ENCODE assay signal across 8 mouse cellular contexts in genomic region chr11:55422978-55423377, GRCm38 (mm10). TPM values are rescaled to one million over a fixed set of nuclear protein-coding genes. Genes with fewer than 3 reads are reported as not detected.
DNase-seq lines count a peak whose midpoint lies in the region; ATAC-seq lines count a peak whose summit lies in the region.

TSS of gene Sparc (minus strand) at chr11:55423183.

- peaks cover 17% of the 10 kb centered on the region for H3K4me1 ChIP-seq in hindbrain, embryonic 14.5 days (replicated peaks; ENCODE audit: control insufficient read depth, insufficient read depth, low read length)
- no peaks in the 10 kb centered on the region; the same call in 1 of the 2 replicates for H3K4me1 ChIP-seq in liver, embryonic 16.5 days (ENCODE audit: control insufficient read depth, low read depth, low read length)

- 100% methylated on average over 1 of the region's 1 CpGs for WGBS in hindbrain, embryonic 14.5 days
- WGBS in liver, embryonic 16.5 days (ENCODE audit: insufficient replicate concordance), result 62% methylated on average over 1 of the region's 1 CpGs

- no peak for ATAC-seq in hindbrain, embryonic 14.5 days (ENCODE audit: low FRiP score)
- ATAC-seq in liver, embryonic 16.5 days (ENCODE audit: low read depth), result no peak
- no peak for ATAC-seq in CD4-positive, CD25-positive, alpha-beta regulatory T cell, adult 4 months

- H3K4me3 ChIP-seq in hindbrain, embryonic 14.5 days (replicated peaks; ENCODE audit: low read length), result no peak within 1 kb of the TSS
- no peak within 1 kb of the TSS for H3K4me3 ChIP-seq in liver, embryonic 16.5 days (ENCODE audit: low read depth, low read length)

- no peak within 1 kb of the TSS for H3K4me2 ChIP-seq in hindbrain, embryonic 14.5 days (replicated peaks)
- no peak within 1 kb of the TSS for H3K4me2 ChIP-seq in liver, embryonic 16.5 days (ENCODE audit: low read depth, low read length)

- H3K27ac ChIP-seq in hindbrain, embryonic 14.5 days, result peak within 1 kb of the TSS; percentile 51
- H3K27ac ChIP-seq in liver, embryonic 16.5 days (ENCODE audit: low read length), result no peak within 1 kb of the TSS

- no peak for DNase-seq in thymus, postnatal 0 days (ENCODE audit: low spot score)
- no peak for DNase-seq in thymus, postnatal 36 days
- DNase-seq in gastrocnemius, adult 18-20 months (ENCODE audit: low spot score), result no peak
- no peak for DNase-seq in hindbrain, embryonic 14.5 days (ENCODE audit: low spot score)
- no peak for DNase-seq in cerebellum, adult 9-10 months
- no peak for DNase-seq in cerebellum, adult 11 months

- H3K36me3 ChIP-seq in hindbrain, embryonic 14.5 days (replicated peaks; ENCODE audit: control insufficient read depth, insufficient read depth), result no peaks in the 10 kb centered on the region
- H3K36me3 ChIP-seq in liver, embryonic 16.5 days (ENCODE audit: control insufficient read depth, insufficient read depth), result no peaks in the 10 kb centered on the region

- no peak within 1 kb of the TSS for H3K9ac ChIP-seq in hindbrain, embryonic 14.5 days
- no peak within 1 kb of the TSS for H3K9ac ChIP-seq in liver, embryonic 16.5 days (ENCODE audit: low read depth, low read length)

- H3K9me3 ChIP-seq in hindbrain, embryonic 14.5 days (ENCODE audit: control insufficient read depth, low read length), result no peaks in the 10 kb centered on the region
- H3K9me3 ChIP-seq in liver, embryonic 16.5 days (replicated peaks; ENCODE audit: control insufficient read depth, low read length), result no peaks in the 10 kb centered on the region

- no peaks in the 10 kb centered on the region for H3K27me3 ChIP-seq in hindbrain, embryonic 14.5 days (ENCODE audit: control insufficient read depth, insufficient read depth, low read length)
- no peaks in the 10 kb centered on the region; the same call in 1 of the 2 replicates for H3K27me3 ChIP-seq in liver, embryonic 16.5 days (ENCODE audit: control insufficient read depth, insufficient read depth, low read depth, low read length)

RNA-seq across cellular contexts. Expression of gene Sparc, which starts in this region (rescaled TPM):
- polyA plus RNA-seq in thymus, postnatal 0 days (2015; fragmentation: Nextera tagmentation; extraction: Ambion mirVana), result 297 TPM in 2 replicates
- total RNA-seq in gastrocnemius, adult 18-20 months (2021), result 100 to 1,000 TPM; 141 to 200 TPM
- polyA plus RNA-seq in hindbrain, embryonic 14.5 days (2014; fragmentation: Nextera tagmentation; extraction: Ambion mirVana), result 532 and 583 TPM in 2 replicates
- polyA plus RNA-seq in liver, embryonic 16.5 days (2015; fragmentation: Nextera tagmentation; extraction: Ambion mirVana), result 148 and 175 TPM in 2 replicates
- under 1 TPM in 1 of 2 experiments, not detected in 1; 0.28 TPM for polyA plus RNA-seq in CD4-positive, CD25-positive, alpha-beta regulatory T cell, adult 4 months (2017; shearing (Covaris generic))

Comparison
In these comparisons a context has a peak if more than half of its experiments do, and no peak if none do; other contexts are left out.
1. RNA of gene Sparc (polyA plus RNA-seq): 532 to 583 TPM in hindbrain, embryonic 14.5 days, 297 TPM in thymus, postnatal 0 days and 148 to 175 TPM in liver, embryonic 16.5 days; 0.28 TPM in CD4-positive, CD25-positive, alpha-beta regulatory T cell, adult 4 months; every median in the first group is over 10 times any median in the second.